Mouse (Mus musculus) embryonic facial prominence, embryonic 15.5 days (tissue): Measurements from ENCODE around the gene Slc9a5. TPM values are rescaled to one million over a fixed set of nuclear protein-coding genes. Genes with fewer than 3 reads are reported as not detected.

Experiments used
- microRNA counts: library from miRNA; unstranded; fragments of <30 nt; microRNA quantifications from one replicate; lab custom pipeline; 2016
- microRNA-seq: library from miRNA; unstranded; fragments of <30 nt; microRNA quantifications from one replicate; pipeline ENCODE4, GENCODE M21; 2016; ENCODE audit warnings: borderline number of aligned reads
- polyA plus RNA-seq: library from polyadenylated mRNA; unstranded; fragments of >200 nt; fragmentation: Nextera tagmentation; extraction: Ambion mirVana; gene quantifications from 2 replicates; pipeline ENCODE4 v1.2.1, GENCODE M21; 2015

Slc9a5 gene
- polyA plus RNA-seq, 1 experiment from 2014 or later = 3.4 TPM

MicroRNAs encoded within 50 kb of the gene (microRNA counts, 519-probe panel; counts per million panel counts)
- 2,235 counts per million, percentile 50 among the panel's probes with 10 or more counts for microRNA mmu-miR-328 (lab: Ali Mortazavi, UCI)

Small RNAs within 50 kb of the gene (microRNA-seq; reads per million reads assigned to microRNA genes)
- gene Gm27320 = not detected
- 172 reads per million, percentile 60 among the genes with 10 or more reads in this experiment for gene Mir328

Other genes starting within 250 kb of the Slc9a5 start
- not detected in 2 replicates for gene Ces4a, start 217.0 kb upstream of the Slc9a5 start, polyA plus RNA-seq
- gene Cbfb, start 178.2 kb upstream of the Slc9a5 start, polyA plus RNA-seq = 79.1 and 81.6 TPM in 2 replicates
- 24.9 and 26.1 TPM in 2 replicates for gene D230025D16Rik, start 123.7 kb upstream of the Slc9a5 start, polyA plus RNA-seq
- gene B3gnt9, start 93.7 kb upstream of the Slc9a5 start, polyA plus RNA-seq = 45.5 and 49.2 TPM in 2 replicates
- 27.4 and 28.8 TPM in 2 replicates for gene Tradd, start 84.2 kb upstream of the Slc9a5 start, polyA plus RNA-seq
- gene Fbxl8, start 84.2 kb upstream of the Slc9a5 start, polyA plus RNA-seq = 3.3 and 4.0 TPM in 2 replicates
- gene Hsf4, start 79.0 kb upstream of the Slc9a5 start, polyA plus RNA-seq = 0.13 and 0.33 TPM in 2 replicates
- gene Nol3, start 72.7 kb upstream of the Slc9a5 start, polyA plus RNA-seq = 3.6 and 4.4 TPM in 2 replicates
- 12.1 and 14.5 TPM in 2 replicates for gene 4931428F04Rik, start 59.0 kb upstream of the Slc9a5 start, polyA plus RNA-seq
- gene Exoc3l, start 52.7 kb upstream of the Slc9a5 start, polyA plus RNA-seq = 10.2 and 11.0 TPM in 2 replicates
- 67.9 and 79.6 TPM in 2 replicates for gene E2f4, start 51.2 kb upstream of the Slc9a5 start, polyA plus RNA-seq
- 9.9 and 11.4 TPM in 2 replicates for gene Elmo3, start 43.2 kb upstream of the Slc9a5 start, polyA plus RNA-seq
- gene Lrrc29, start 22.6 kb upstream of the Slc9a5 start, polyA plus RNA-seq = 1.6 and 2.0 TPM in 2 replicates
- 131 TPM in 2 replicates for gene Tmem208, start 22.5 kb upstream of the Slc9a5 start, polyA plus RNA-seq
- 2.0 and 2.6 TPM in 2 replicates for gene Fhod1, start 890 bp upstream of the Slc9a5 start, polyA plus RNA-seq
- gene Plekhg4, start 24.4 kb downstream of the Slc9a5 start, polyA plus RNA-seq = 0.25 and 0.45 TPM in 2 replicates
- gene Kctd19, start 64.7 kb downstream of the Slc9a5 start, polyA plus RNA-seq = 0.05 TPM in 1 of 2 replicates, not detected in the other
- 1.1 and 2.6 TPM in 2 replicates for gene Lrrc36, start 64.7 kb downstream of the Slc9a5 start, polyA plus RNA-seq
- gene Tppp3, start 122.7 kb downstream of the Slc9a5 start, polyA plus RNA-seq = 157 and 180 TPM in 2 replicates
- gene Zdhhc1, start 148.1 kb downstream of the Slc9a5 start, polyA plus RNA-seq = 55.4 and 59.8 TPM in 2 replicates
- gene Hsd11b2, start 169.9 kb downstream of the Slc9a5 start, polyA plus RNA-seq = 1.4 TPM in 2 replicates
- 99.7 and 104 TPM in 2 replicates for gene Atp6v0d1, start 217.2 kb downstream of the Slc9a5 start, polyA plus RNA-seq